Comparison of ENCODE assay signal across 8 mouse cellular contexts in the genomic region with DNA sequence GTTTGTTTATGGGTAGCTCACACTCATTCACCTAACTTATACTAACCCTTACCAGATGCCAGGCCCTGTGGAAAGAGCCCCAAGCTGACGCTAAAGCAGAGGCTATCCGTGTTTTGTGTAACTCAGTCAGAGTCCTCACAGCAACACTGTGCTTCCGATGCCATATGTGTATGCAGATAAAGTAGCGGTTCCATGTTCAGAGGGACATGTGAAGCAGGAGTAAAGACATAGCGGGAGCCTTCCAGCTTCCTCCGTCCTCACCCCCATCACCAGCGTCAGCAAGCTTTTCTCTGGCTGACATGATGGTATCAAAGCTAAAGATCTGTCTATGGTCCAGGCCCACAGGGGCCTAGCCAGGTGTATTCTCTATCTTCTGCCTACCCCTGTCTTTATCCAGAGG. TPM values are rescaled to one million over a fixed set of nuclear protein-coding genes. Genes with fewer than 3 reads are reported as not detected.
DNase-seq lines count a peak whose midpoint lies in the region; ATAC-seq and TF ChIP-seq lines count a peak whose summit lies in the region.

No protein-coding gene starts in this region.

- H3K9ac ChIP-seq in heart, embryonic 12.5 days, result peak overlapping the region; percentile 93; the same call in 1 of the 2 replicates
- H3K9ac ChIP-seq in ES-E14 (ENCODE audit: insufficient read depth, low read depth, low read length, poor library complexity, severe bottlenecking), result 0 out of 2 replicates have a peak overlapping the region, but pooled peaks have one; percentile 19

- no peak for ATAC-seq in heart, embryonic 12.5 days (ENCODE audit: insufficient number of reproducible peaks, low FRiP score)
- ATAC-seq in megakaryocyte-erythroid progenitor cell, adult 5-6 weeks (replicated peaks; ENCODE audit: low FRiP score, low TSS enrichment, poor library complexity, severe bottlenecking), result 0 out of 2 replicates have a peak, but pooled peaks have one; percentile 25

- H3K36me3 ChIP-seq in heart, embryonic 12.5 days, result peaks cover 4% of the 10 kb centered on the region; the same call in 1 of the 2 replicates
- H3K36me3 ChIP-seq in ES-E14 (ENCODE audit: control insufficient read depth, insufficient read depth, low read length, poor library complexity, severe bottlenecking), result peaks cover 3% of the 10 kb centered on the region; the same call in 1 of the 2 replicates
- peaks cover 18% of the 10 kb centered on the region for H3K36me3 ChIP-seq in hindbrain, embryonic 10.5 days

- peak overlapping the region; percentile 97 for H3K4me2 ChIP-seq in heart, embryonic 12.5 days

- intact Hi-C loops in left cerebral cortex, postnatal 36 days (cut with DNase I), result no loop called here

- H3K9me3 ChIP-seq in heart, embryonic 12.5 days (replicated peaks), result no peaks in the 10 kb centered on the region
- no peaks in the 10 kb centered on the region for H3K9me3 ChIP-seq in ES-E14 (ENCODE audit: control insufficient read depth, insufficient read depth, low read depth, low read length)
- peaks cover 6% of the 10 kb centered on the region; the same call in 1 of the 2 replicates for H3K9me3 ChIP-seq in hindbrain, embryonic 10.5 days

- 76% methylated on average over 7 of the region's 7 CpGs for WGBS in heart, embryonic 12.5 days
- 67% methylated on average over 7 of the region's 7 CpGs for WGBS in hindbrain, embryonic 10.5 days

- no peak overlapping the region for H3K4me3 ChIP-seq in heart, embryonic 12.5 days
- H3K4me3 ChIP-seq in ES-E14 (ENCODE audit: insufficient read depth in 1 of 2, low read depth in 1 of 2, low read length in 2 of 2, poor library complexity in 1 of 2, severe bottlenecking in 1 of 2), result no peak overlapping the region
- peak overlapping the region; percentile 83 for H3K4me3 ChIP-seq in hindbrain, embryonic 10.5 days

- H3K4me1 ChIP-seq in heart, embryonic 12.5 days (replicated peaks), result peaks cover 83% of the 10 kb centered on the region
- H3K4me1 ChIP-seq in ES-E14 (ENCODE audit: control insufficient read depth in 2 of 2, insufficient read depth in 2 of 2, low read length in 2 of 2, poor library complexity in 1 of 2), result peaks cover 32 to 53% of the 10 kb centered on the region in 2 experiments
- peaks cover 86% of the 10 kb centered on the region for H3K4me1 ChIP-seq in hindbrain, embryonic 10.5 days (replicated peaks)

- no peaks in the 10 kb centered on the region for H3K27me3 ChIP-seq in heart, embryonic 12.5 days (replicated peaks)
- no peaks in the 10 kb centered on the region for H3K27me3 ChIP-seq in hindbrain, embryonic 10.5 days (ENCODE audit: insufficient read depth, poor library complexity, severe bottlenecking)

- H3K27ac ChIP-seq in heart, embryonic 12.5 days (ENCODE audit: poor library complexity, severe bottlenecking), result no peak overlapping the region
- H3K27ac ChIP-seq in ES-E14 (ENCODE audit: insufficient read depth, low read depth, low read length, poor library complexity, severe bottlenecking), result no peak overlapping the region
- H3K27ac ChIP-seq in hindbrain, embryonic 10.5 days, result peak overlapping the region; percentile 40; the same call in 1 of the 2 replicates

- DNase-seq in heart, adult 18-20 months, result no peak
- no peak for DNase-seq in ES-E14 (ENCODE audit: low read depth, low spot score)
- DNase-seq in hindbrain, embryonic 10.5 days (ENCODE audit: low spot score), result no peak
- DNase-seq in cerebellum, adult 9-10 months, result no peak
- no peak for DNase-seq in testis, postnatal 10 days (ENCODE audit: low spot score)
- no peak for DNase-seq in left cerebral cortex, postnatal 36 days (ENCODE audit: low spot score in 2 of 2)

- in situ Hi-C loops in ES-E14 (cut with MboI; ENCODE audit: low sequenced_read_pairs in 2 of 2, unreplicated experiment in 2 of 2), result no loop called here

TF ChIP-seq in ES-E14, 5 proteins besides CTCF, POLR2A, EP300 and RAD21:
- TF ChIP-seq ZNF384 (IDR thresholded peaks at IDR 0.05; ENCODE audit: low read depth, low read length) (no peak), MAFK (IDR thresholded peaks at IDR 0.05; ENCODE audit: insufficient read depth, low read depth, low read length) (no peak), HCFC1 (IDR thresholded peaks at IDR 0.05; ENCODE audit: borderline replicate concordance, insufficient read depth, low read length) (no peak), CHD2 (IDR thresholded peaks at IDR 0.05; ENCODE audit: low read depth, low read length) (no peak), ZC3H11A (IDR thresholded peaks at IDR 0.05; ENCODE audit: borderline replicate concordance, low read depth, low read length) (no peak)

RNA-seq across cellular contexts. Expression of a gene that starts 27.5 kb away (rescaled TPM):
- 8.7 and 10.6 TPM in 2 replicates for polyA plus RNA-seq in heart, embryonic 12.5 days (2016; fragmentation: Nextera tagmentation; extraction: Ambion mirVana)
- total RNA-seq in heart, adult 18-20 months (2021), result 10 to 100 TPM; 10.5 to 13.3 TPM
- 9.6 and 19.3 TPM in 2 replicates for total RNA-seq in ES-E14 (2012; rRNA removed)
- 6.5 and 8.2 TPM in 2 replicates for polyA plus RNA-seq in hindbrain, embryonic 10.5 days (2016; fragmentation: Nextera tagmentation; extraction: Ambion mirVana)
- total RNA-seq in megakaryocyte-erythroid progenitor cell, adult 5-6 weeks (2014; fragmentation: Nextera tagmentation), result 29.6 and 42.1 TPM in 2 replicates
- total RNA-seq in megakaryocyte-erythroid progenitor cell, adult 5-6 weeks (2017), result 12.9 and 13.2 TPM in 2 replicates
- 10 to 100 TPM; 17.2 to 18.5 TPM for total RNA-seq in left cerebral cortex, postnatal 36 days (2021)

RNA-seq across cellular contexts. Expression of a gene that starts 42.9 kb away (rescaled TPM):
- 0.40 and 0.68 TPM in 2 replicates for polyA plus RNA-seq in heart, embryonic 12.5 days (2016; fragmentation: Nextera tagmentation; extraction: Ambion mirVana)
- under 1 TPM in 1 of 2 experiments, not detected in 1; 0.22 TPM for total RNA-seq in heart, adult 18-20 months (2021)
- total RNA-seq in ES-E14 (2012; rRNA removed), result 0.80 and 1.5 TPM in 2 replicates
- polyA plus RNA-seq in hindbrain, embryonic 10.5 days (2016; fragmentation: Nextera tagmentation; extraction: Ambion mirVana), result 3.1 and 3.6 TPM in 2 replicates
- total RNA-seq in megakaryocyte-erythroid progenitor cell, adult 5-6 weeks (2014; fragmentation: Nextera tagmentation), result not detected in 2 replicates
- 1.2 TPM in 1 of 2 replicates, not detected in the other for total RNA-seq in megakaryocyte-erythroid progenitor cell, adult 5-6 weeks (2017)
- 1 to 10 TPM; 3.6 to 6.0 TPM for total RNA-seq in left cerebral cortex, postnatal 36 days (2021)
